Mouse (Mus musculus) hindbrain, postnatal 0 days (tissue): ENCODE measurements around the gene Tmem236. TPM values are rescaled to one million over a fixed set of nuclear protein-coding genes. Genes with fewer than 3 reads are reported as not detected.
A peak's percentile ranks its signal among the peaks of the same experiment; 100 is the strongest.

Experiments
- ATAC-seq: fragments of 200-750 bp; cut with Nextera tagmentation; 2 replicates; pipeline ENCODE4 v1.8.0; 2017; ENCODE audit warnings: mild to moderate bottlenecking, moderate TSS enrichment, moderate library complexity
- DNase-seq: peaks from one replicate; pipeline ENCODE4 v3.0.0-alpha.2; 2015; ENCODE audit warnings: low spot score
- H3K27ac ChIP-seq: fragments of 300-500 bp; sonication (generic); 2 replicates; pipeline ENCODE4 v1.5.1; 2014; ENCODE audit warnings: mild to moderate bottlenecking
- H3K27me3 ChIP-seq: fragments of 300-500 bp; sonication (generic); 2 replicates; pipeline ENCODE4 v1.6.1; 2014; ENCODE audit warnings: low read length, mixed read lengths; ENCODE audit not compliant: insufficient read depth
- H3K36me3 ChIP-seq: fragments of 300-500 bp; sonication (generic); 2 replicates; pipeline ENCODE4 v1.6.1; 2014; ENCODE audit warnings: low read length, mixed read lengths; ENCODE audit not compliant: insufficient read depth
- H3K4me1 ChIP-seq: fragments of 300-500 bp; sonication (generic); 2 replicates; pipeline ENCODE4 v1.6.1; 2014; ENCODE audit warnings: antibody characterized with exemption, low read length, mixed read lengths; ENCODE audit not compliant: insufficient read depth
- H3K4me2 ChIP-seq: fragments of 300-500 bp; sonication (generic); 2 replicates; pipeline ENCODE4 v1.6.1; 2014; ENCODE audit warnings: low read depth, mild to moderate bottlenecking, low read length, moderate library complexity, mixed read lengths
- H3K4me3 ChIP-seq: fragments of 300-500 bp; sonication (generic); 2 replicates; pipeline ENCODE4 v1.5.1; 2014; ENCODE audit warnings: low read length
- H3K9ac ChIP-seq: fragments of 300-500 bp; sonication (generic); replicated peaks from 2 replicates; pipeline ENCODE4 v1.6.1; 2014; ENCODE audit warnings: mild to moderate bottlenecking, low read length, moderate library complexity, mixed read lengths
- H3K9me3 ChIP-seq: fragments of 300-500 bp; sonication (generic); 2 replicates; pipeline ENCODE4 v1.6.1; 2016; ENCODE audit warnings: low read length, mixed read lengths
- CTCF ChIP-seq: IDR thresholded peaks from 2 replicates; pipeline ENCODE4 v1.5.1; 2016; ENCODE audit warnings: antibody characterized with exemption, control low read depth, low read depth
- WGBS: fragments of 180-500 bp; shearing (Covaris S2); extraction: QIAGEN DNeasy Blood & Tissue Kit; methylation state at CpG from one replicate; pipeline ENCODE4 v1.1.7; 2014; 5-methylcytosine and 5-hydroxymethylcytosine counted together
- polyA plus RNA-seq: library from polyadenylated mRNA; unstranded; fragments of >200 nt; fragmentation: Nextera tagmentation; extraction: Ambion mirVana; gene quantifications from 2 replicates; pipeline ENCODE4 v1.2.1, GENCODE M21; 2015
- total RNA-seq: library from RNA; depleted of rRNA; stranded (reverse); fragments of >200 nt; gene quantifications from 2 replicates; pipeline ENCODE4 v1.2.3, GENCODE M21; 2014

The Tmem236 gene
- total and polyA plus RNA-seq, 2 experiments from 2014 or later = 0.10 to 0.25 TPM

- no peaks in the 10 kb centered on the region for H3K27me3 ChIP-seq
- H3K4me3 ChIP-seq = no peak overlapping the region
- H3K27ac ChIP-seq = no peak overlapping the region
- peak; percentile 43 for DNase-seq
- 68% methylated on average over 2 of the region's 2 CpGs for WGBS
- no peaks in the 10 kb centered on the region for H3K36me3 ChIP-seq
- no peak overlapping the region for H3K4me2 ChIP-seq
- H3K4me1 ChIP-seq = no peaks in the 10 kb centered on the region
- H3K9ac ChIP-seq = no peak overlapping the region
- peak; percentile 64 for ATAC-seq
- no peaks in the 10 kb centered on the region for H3K9me3 ChIP-seq
- TF ChIP-seq CTCF = peak; percentile 44
These were observed 14.6 kb upstream of the Tmem236 start for GRCm38 (mm10) chr2:14159756-14160155.

GRCm38 (mm10) chr2:14164459-14165030 is 9.8 kb upstream of the Tmem236 start:
- no peak overlapping the region for H3K4me3 ChIP-seq
- no peaks in the 10 kb centered on the region for H3K4me1 ChIP-seq
- ATAC-seq (no peak), DNase-seq (no peak)
- no peaks in the 10 kb centered on the region for H3K36me3 ChIP-seq
- no peak for TF ChIP-seq CTCF
- H3K27ac ChIP-seq = no peak overlapping the region
- no peaks in the 10 kb centered on the region for H3K27me3 ChIP-seq
- no peak overlapping the region for H3K4me2 ChIP-seq
- no peaks in the 10 kb centered on the region for H3K9me3 ChIP-seq
- no peak overlapping the region for H3K9ac ChIP-seq
- WGBS = 72% methylated on average over 5 of the region's 5 CpGs

- H3K4me2 ChIP-seq = no peak overlapping the region
- no peak overlapping the region for H3K9ac ChIP-seq
- H3K36me3 ChIP-seq = no peaks in the 10 kb centered on the region
- H3K27me3 ChIP-seq = no peaks in the 10 kb centered on the region
- 70% methylated on average over 2 of the region's 2 CpGs for WGBS
- H3K4me1 ChIP-seq = no peaks in the 10 kb centered on the region
- DNase-seq (no peak), ATAC-seq (no peak)
- no peak for TF ChIP-seq CTCF
- no peak overlapping the region for H3K27ac ChIP-seq
- H3K4me3 ChIP-seq = no peak overlapping the region
- no peaks in the 10 kb centered on the region for H3K9me3 ChIP-seq
These were observed 9.3 kb upstream of the Tmem236 start for GRCm38 (mm10) chr2:14165066-14165465.

- Histone ChIP-seq H3K4me3 (no peak overlapping the region), H3K36me3 (no peaks in the 10 kb centered on the region), H3K27ac (no peak overlapping the region), H3K9ac (no peak overlapping the region), H3K27me3 (no peaks in the 10 kb centered on the region), H3K4me1 (no peaks in the 10 kb centered on the region), H3K9me3 (no peaks in the 10 kb centered on the region), H3K4me2 (no peak overlapping the region)
- DNase-seq (no peak), ATAC-seq (peak; percentile 27; the same call in 1 of the 2 replicates)
- TF ChIP-seq CTCF = no peak
- 75% methylated on average over 3 of the region's 3 CpGs for WGBS
These were observed 8.5 kb upstream of the Tmem236 start for GRCm38 (mm10) chr2:14165618-14166344.

GRCm38 (mm10) chr2:14167721-14168120 is 6.6 kb upstream of the Tmem236 start:
- Histone ChIP-seq H3K9me3 (no peaks in the 10 kb centered on the region), H3K4me2 (no peak overlapping the region), H3K4me1 (no peaks in the 10 kb centered on the region), H3K36me3 (no peaks in the 10 kb centered on the region), H3K4me3 (no peak overlapping the region), H3K27ac (no peak overlapping the region), H3K27me3 (no peaks in the 10 kb centered on the region), H3K9ac (no peak overlapping the region)
- ATAC-seq (no peak), DNase-seq (no peak)
- no peak for TF ChIP-seq CTCF

GRCm38 (mm10) chr2:14176460-14177193 is 2.3 kb downstream of the Tmem236 start:
- Histone ChIP-seq H3K9ac (no peak overlapping the region), H3K27me3 (no peaks in the 10 kb centered on the region), H3K4me3 (no peak overlapping the region), H3K36me3 (no peaks in the 10 kb centered on the region), H3K4me2 (no peak overlapping the region), H3K27ac (no peak overlapping the region), H3K4me1 (no peaks in the 10 kb centered on the region), H3K9me3 (peaks cover 2% of the 10 kb centered on the region; the same call in 1 of the 2 replicates)
- DNase-seq = no peak
- 77% methylated on average over 2 of the region's 2 CpGs for WGBS
- no peak for ATAC-seq
- no peak for TF ChIP-seq CTCF
